Comparison of ENCODE assay signal across 8 mouse cellular contexts in the genomic region with DNA sequence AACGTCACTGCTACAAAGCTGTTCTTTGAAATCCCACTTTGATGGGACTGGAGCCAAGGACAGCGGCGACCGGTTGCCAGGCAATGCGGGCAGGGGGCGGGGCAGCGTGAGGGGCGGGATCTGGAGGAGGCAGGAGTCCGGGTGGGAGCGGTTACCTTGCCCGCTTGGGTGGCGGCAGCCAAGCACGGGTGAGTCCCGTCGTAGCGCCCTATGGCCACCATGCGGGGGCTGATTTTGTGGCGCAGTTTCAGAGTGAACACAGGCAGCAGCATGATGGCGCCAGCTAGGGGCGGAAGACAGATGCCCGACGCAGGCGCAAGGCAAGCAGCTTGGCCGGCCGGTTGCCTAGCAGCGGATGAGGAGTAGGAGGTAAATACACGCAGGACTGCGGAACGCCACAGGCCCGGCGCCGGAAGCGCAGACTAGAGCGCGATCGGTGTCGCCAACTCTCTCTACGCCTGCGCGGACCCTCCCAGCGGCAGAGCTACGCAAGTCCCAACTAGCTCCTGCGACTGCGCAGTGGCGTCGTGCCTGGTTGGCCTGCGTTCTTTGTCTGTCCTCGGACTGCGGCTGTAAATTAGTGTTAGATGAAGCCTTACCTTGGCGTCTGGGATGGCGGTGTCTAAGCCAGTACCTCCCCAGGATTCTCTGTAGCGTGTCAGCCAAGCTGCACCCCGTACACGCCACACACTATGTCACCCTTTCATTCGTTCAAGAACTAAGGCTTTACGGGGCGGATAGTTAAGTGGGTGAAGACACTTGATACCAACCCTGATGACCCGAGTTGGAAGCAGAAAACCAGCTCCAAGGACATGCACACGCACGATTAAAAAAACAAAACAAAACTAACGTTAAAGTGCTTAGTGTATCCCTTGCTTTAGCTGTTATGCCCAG. TPM values are rescaled to one million over a fixed set of nuclear protein-coding genes. Genes with fewer than 3 reads are reported as not detected.
DNase-seq lines count a peak whose midpoint lies in the region; ATAC-seq and TF ChIP-seq lines count a peak whose summit lies in the region.

A gene (minus strand): TSS at position 848 of the 894 bp plus-strand sequence.

- H3K27me3 ChIP-seq in heart, embryonic 12.5 days (replicated peaks): peaks cover 11% of the 10 kb centered on the region; the same call in 1 of the 2 replicates
- H3K27me3 ChIP-seq in kidney, postnatal 0 days (ENCODE audit: insufficient read depth, low read length): no peaks in the 10 kb centered on the region
- no peaks in the 10 kb centered on the region; the same call in 1 of the 2 replicates for H3K27me3 ChIP-seq in liver, embryonic 11.5 days (replicated peaks; ENCODE audit: control insufficient read depth, insufficient read depth, low read length)
- no peaks in the 10 kb centered on the region for H3K27me3 ChIP-seq in stomach, embryonic 14.5 days (ENCODE audit: control insufficient read depth, insufficient read depth, low read length)

- H3K9me3 ChIP-seq in heart, embryonic 12.5 days (replicated peaks): no peaks in the 10 kb centered on the region
- H3K9me3 ChIP-seq in kidney, postnatal 0 days (replicated peaks; ENCODE audit: low read length): no peaks in the 10 kb centered on the region
- no peaks in the 10 kb centered on the region for H3K9me3 ChIP-seq in liver, embryonic 11.5 days (ENCODE audit: control insufficient read depth, low read length)
- no peaks in the 10 kb centered on the region for H3K9me3 ChIP-seq in stomach, embryonic 14.5 days (ENCODE audit: control insufficient read depth, low read depth, low read length)

- DNase-seq in CD4-positive helper T cell, adult 2 months (ENCODE audit: low read depth, low spot score): peak; percentile 100
- DNase-seq in brain, embryonic 18.5 days (ENCODE audit: low read depth, low spot score): peak; percentile 99
- DNase-seq in kidney, postnatal 0 days (ENCODE audit: low spot score): peak; percentile 99
- DNase-seq in liver, embryonic 11.5 days (ENCODE audit: low spot score): peak; percentile 91
- peak; percentile 100 for DNase-seq in naive thymus-derived CD4-positive, alpha-beta T cell, adult 2 months (ENCODE audit: low read depth)

- H3K9ac ChIP-seq in heart, embryonic 12.5 days: peak within 1 kb of the TSS; percentile 75
- peak within 1 kb of the TSS; percentile 67 for H3K9ac ChIP-seq in kidney, postnatal 0 days (ENCODE audit: low read depth, low read length)
- peak within 1 kb of the TSS; percentile 69 for H3K9ac ChIP-seq in liver, embryonic 11.5 days (ENCODE audit: low read depth, low read length)
- peak within 1 kb of the TSS; percentile 43 for H3K9ac ChIP-seq in stomach, embryonic 14.5 days (replicated peaks; ENCODE audit: low read depth, low read length)

- H3K36me3 ChIP-seq in heart, embryonic 12.5 days: no peaks in the 10 kb centered on the region
- H3K36me3 ChIP-seq in kidney, postnatal 0 days (ENCODE audit: insufficient read depth, low read length): no peaks in the 10 kb centered on the region
- H3K36me3 ChIP-seq in liver, embryonic 11.5 days (ENCODE audit: control insufficient read depth, insufficient read depth, low read length): no peaks in the 10 kb centered on the region
- H3K36me3 ChIP-seq in stomach, embryonic 14.5 days (ENCODE audit: control insufficient read depth, insufficient read depth, low read length): no peaks in the 10 kb centered on the region

- peak; percentile 60 for TF ChIP-seq CTCF in kidney, postnatal 0 days (IDR thresholded peaks at IDR 0.05; ENCODE audit: low read depth)

- peak within 1 kb of the TSS; percentile 78 for H3K4me2 ChIP-seq in heart, embryonic 12.5 days
- peak within 1 kb of the TSS; percentile 72 for H3K4me2 ChIP-seq in kidney, postnatal 0 days (ENCODE audit: low read length)
- peak within 1 kb of the TSS; percentile 71 for H3K4me2 ChIP-seq in liver, embryonic 11.5 days
- peak within 1 kb of the TSS; percentile 53 for H3K4me2 ChIP-seq in stomach, embryonic 14.5 days (replicated peaks; ENCODE audit: low read depth, low read length)

- 1% methylated on average over 61 of the region's 61 CpGs for WGBS in heart, embryonic 12.5 days
- under 1% methylated on average over 61 of the region's 61 CpGs for WGBS in kidney, postnatal 0 days
- 2% methylated on average over 61 of the region's 61 CpGs for WGBS in liver, embryonic 11.5 days
- 1% methylated on average over 61 of the region's 61 CpGs for WGBS in stomach, embryonic 14.5 days

- H3K27ac ChIP-seq in heart, embryonic 12.5 days (ENCODE audit: poor library complexity, severe bottlenecking): peak within 1 kb of the TSS; percentile 91
- peak within 1 kb of the TSS; percentile 95 for H3K27ac ChIP-seq in kidney, postnatal 0 days
- H3K27ac ChIP-seq in liver, embryonic 11.5 days (ENCODE audit: low read depth, low read length): peak within 1 kb of the TSS; percentile 83
- H3K27ac ChIP-seq in stomach, embryonic 14.5 days (ENCODE audit: low read length): peak within 1 kb of the TSS; percentile 85

- H3K4me3 ChIP-seq in heart, embryonic 12.5 days: peak within 1 kb of the TSS; percentile 80
- H3K4me3 ChIP-seq in kidney, postnatal 0 days (replicated peaks; ENCODE audit: low read depth, low read length): peak within 1 kb of the TSS; percentile 65
- peak within 1 kb of the TSS; percentile 80 for H3K4me3 ChIP-seq in liver, embryonic 11.5 days (ENCODE audit: low read depth, low read length)
- H3K4me3 ChIP-seq in stomach, embryonic 14.5 days (ENCODE audit: low read depth, low read length): peak within 1 kb of the TSS; percentile 53

- peak; percentile 98 for ATAC-seq in erythroid progenitor cell, adult 5-6 weeks (replicated peaks; ENCODE audit: low FRiP score, poor library complexity, severe bottlenecking)
- ATAC-seq in heart, embryonic 12.5 days (ENCODE audit: insufficient number of reproducible peaks, low FRiP score): peak; percentile 100
- ATAC-seq in kidney, postnatal 0 days (replicated peaks; ENCODE audit: low FRiP score, low read depth): peak; percentile 99
- ATAC-seq in liver, embryonic 11.5 days (replicated peaks; ENCODE audit: low FRiP score): peak; percentile 100
- peak; percentile 98 for ATAC-seq in stomach, embryonic 14.5 days (ENCODE audit: insufficient number of reproducible peaks, insufficient read depth, low FRiP score, low read depth)

- no peaks in the 10 kb centered on the region for H3K4me1 ChIP-seq in heart, embryonic 12.5 days (replicated peaks)
- no peaks in the 10 kb centered on the region for H3K4me1 ChIP-seq in kidney, postnatal 0 days (replicated peaks; ENCODE audit: insufficient read depth, low read length)
- peaks cover 3% of the 10 kb centered on the region; the same call in 1 of the 2 replicates for H3K4me1 ChIP-seq in liver, embryonic 11.5 days (replicated peaks; ENCODE audit: control insufficient read depth, insufficient read depth, low read length)
- no peaks in the 10 kb centered on the region for H3K4me1 ChIP-seq in stomach, embryonic 14.5 days (ENCODE audit: control insufficient read depth, insufficient read depth, low read length)

RNA-seq across cellular contexts. Expression of the gene that starts here (rescaled TPM):
- 1.7 TPM in 1 of 2 replicates, not detected in the other for total RNA-seq in erythroid progenitor cell, adult 5-6 weeks (2015; ENCODE audit: low replicate concordance)
- total RNA-seq in erythroid progenitor cell, adult 5-6 weeks (2017; ENCODE audit: low replicate concordance): 1.2 and 8.3 TPM in 2 replicates
- polyA plus RNA-seq in heart, embryonic 12.5 days (2016; fragmentation: Nextera tagmentation; extraction: Ambion mirVana): 6.8 and 9.9 TPM in 2 replicates
- 14.2 and 15.7 TPM in 2 replicates for polyA plus RNA-seq in kidney, postnatal 0 days (2015; fragmentation: Nextera tagmentation; extraction: Ambion mirVana)
- polyA plus RNA-seq in liver, embryonic 11.5 days (2014; fragmentation: Nextera tagmentation; extraction: Ambion mirVana): 8.7 and 9.5 TPM in 2 replicates
- polyA plus RNA-seq in stomach, embryonic 14.5 days (2014; fragmentation: Nextera tagmentation; extraction: Ambion mirVana): 12.7 and 16.6 TPM in 2 replicates

Comparison
In these comparisons a context has a peak if more than half of its experiments do, and no peak if none do; other contexts are left out.
1. Peak in every context shown above with its lines: DNase-seq, ATAC-seq, H3K4me3 ChIP-seq and H3K27ac ChIP-seq.